10 mouse cellular contexts compared by ENCODE assay signal in genomic region chr2:31963491-31963890, GRCm38 (mm10). TPM values are rescaled to one million over a fixed set of nuclear protein-coding genes. Genes with fewer than 3 reads are reported as not detected.
DNase-seq lines count a peak whose midpoint lies in the region; ATAC-seq and TF ChIP-seq lines count a peak whose summit lies in the region.
"Had no signal": no experiment of that assay in that cellular context is flagged by ENCODE, and none has a peak within 500 bp of the region (broad histone marks: within the 10 kb centered on the region; RNA-seq: fewer than 3 reads in every experiment).

No protein-coding gene starts in this region.

- no peaks in the 10 kb centered on the region for H3K9me3 ChIP-seq in heart, embryonic 12.5 days (replicated peaks)
- H3K9me3 ChIP-seq in hindbrain, embryonic 14.5 days (ENCODE audit: control insufficient read depth, low read length) = no peaks in the 10 kb centered on the region

- H3K4me2 ChIP-seq in heart, embryonic 12.5 days = no peak overlapping the region
- no peak overlapping the region for H3K4me2 ChIP-seq in hindbrain, embryonic 14.5 days (replicated peaks)

- no peaks in the 10 kb centered on the region for H3K27me3 ChIP-seq in heart, embryonic 12.5 days (replicated peaks)
- H3K27me3 ChIP-seq in cerebellum, adult 2 months (ENCODE audit: control insufficient read depth, insufficient read depth, low read length) = no peaks in the 10 kb centered on the region
- H3K27me3 ChIP-seq in hindbrain, embryonic 14.5 days (ENCODE audit: control insufficient read depth, insufficient read depth, low read length) = no peaks in the 10 kb centered on the region

- no peak overlapping the region for H3K4me3 ChIP-seq in heart, embryonic 12.5 days
- H3K4me3 ChIP-seq in cerebellum, adult 2 months (replicated peaks; ENCODE audit: insufficient read depth, low read depth, low read length) = no peak overlapping the region
- H3K4me3 ChIP-seq in hindbrain, embryonic 14.5 days (replicated peaks; ENCODE audit: low read length) = no peak overlapping the region

- TF ChIP-seq POLR2A in cerebellum, adult 2 months (IDR thresholded peaks at IDR 0.05; ENCODE audit: borderline replicate concordance, insufficient read depth, low read length) = no peak

- no peak for TF ChIP-seq CTCF in cerebellum, adult 2 months (IDR thresholded peaks at IDR 0.05; ENCODE audit: borderline replicate concordance, insufficient read depth, low read depth, low read length)

- peak; percentile 47 to 48 for DNase-seq in heart, adult 18-20 months
- DNase-seq in cerebellum, adult 2 months = peak; percentile 61 to 68
- DNase-seq in hindbrain, embryonic 14.5 days (ENCODE audit: low spot score) = no peak
- peak; percentile 20 for DNase-seq in lung, postnatal 25 days (ENCODE audit: low spot score)
- DNase-seq in ovary, postnatal 10 days (ENCODE audit: low spot score) = no peak
- DNase-seq in thymus, postnatal 25 days = no peak
- DNase-seq in urinary bladder, postnatal 25 days (ENCODE audit: low spot score) = no peak
- DNase-seq: adrenal gland, adult 2 months; gastrocnemius, postnatal 10 days had no signal

- H3K4me1 ChIP-seq in heart, embryonic 12.5 days (replicated peaks) = peaks cover 17% of the 10 kb centered on the region; the same call in 1 of the 2 replicates
- peaks cover 16% of the 10 kb centered on the region for H3K4me1 ChIP-seq in cerebellum, adult 2 months (ENCODE audit: control insufficient read depth, insufficient read depth, low read length)
- H3K4me1 ChIP-seq in hindbrain, embryonic 14.5 days (replicated peaks; ENCODE audit: control insufficient read depth, insufficient read depth, low read length) = peaks cover 14% of the 10 kb centered on the region; the same call in 1 of the 2 replicates

- 79% methylated on average over 7 of the region's 7 CpGs for WGBS in heart, embryonic 12.5 days
- WGBS in cerebellum, adult 2 months = 24% methylated on average over 7 of the region's 7 CpGs
- 66% methylated on average over 7 of the region's 7 CpGs for WGBS in hindbrain, embryonic 14.5 days

- H3K27ac ChIP-seq in heart, embryonic 12.5 days (ENCODE audit: poor library complexity, severe bottlenecking) = no peak overlapping the region
- peak overlapping the region; percentile 27 for H3K27ac ChIP-seq in cerebellum, adult 2 months (ENCODE audit: insufficient read depth, low read length)
- H3K27ac ChIP-seq in hindbrain, embryonic 14.5 days = peak overlapping the region; percentile 79

- H3K9ac ChIP-seq in heart, embryonic 12.5 days = no peak overlapping the region
- no peak overlapping the region for H3K9ac ChIP-seq in hindbrain, embryonic 14.5 days

- no peak for ATAC-seq in heart, embryonic 12.5 days (ENCODE audit: insufficient number of reproducible peaks, low FRiP score)
- no peak for ATAC-seq in hindbrain, embryonic 14.5 days (ENCODE audit: low FRiP score)

- H3K36me3 ChIP-seq in heart, embryonic 12.5 days = peaks cover 33% of the 10 kb centered on the region; the same call in 1 of the 2 replicates
- H3K36me3 ChIP-seq in hindbrain, embryonic 14.5 days (replicated peaks; ENCODE audit: control insufficient read depth, insufficient read depth) = peaks cover 5% of the 10 kb centered on the region; the same call in 1 of the 2 replicates

RNA-seq across cellular contexts. Expression of gene Nup214, which starts 10.7 kb away (rescaled TPM):
- 10 to 100 TPM; 27.7 to 36.7 TPM for total RNA-seq in heart, adult 18-20 months (2021)
- 59.8 and 63.4 TPM in 2 replicates for polyA plus RNA-seq in heart, embryonic 12.5 days (2016; fragmentation: Nextera tagmentation; extraction: Ambion mirVana)
- polyA plus RNA-seq in cerebellum, adult 2 months (2012; rRNA removed) = 43.7 and 47.0 TPM in 2 replicates
- polyA plus RNA-seq in hindbrain, embryonic 14.5 days (2014; fragmentation: Nextera tagmentation; extraction: Ambion mirVana) = 46.7 and 53.5 TPM in 2 replicates

RNA-seq across cellular contexts. Expression of gene Aif1l, which starts 13.6 kb away (rescaled TPM):
- 1 to 10 TPM; 2.5 to 3.5 TPM for total RNA-seq in heart, adult 18-20 months (2021)
- 80.5 and 81.6 TPM in 2 replicates for polyA plus RNA-seq in heart, embryonic 12.5 days (2016; fragmentation: Nextera tagmentation; extraction: Ambion mirVana)
- polyA plus RNA-seq in cerebellum, adult 2 months (2012; rRNA removed) = 11.7 and 14.1 TPM in 2 replicates
- polyA plus RNA-seq in hindbrain, embryonic 14.5 days (2014; fragmentation: Nextera tagmentation; extraction: Ambion mirVana) = 22.8 and 28.4 TPM in 2 replicates

Comparison
In these comparisons a context has a peak if more than half of its experiments do, and no peak if none do; other contexts are left out.
1. DNase-seq: peak in heart, adult 18-20 months (2 of 2), cerebellum, adult 2 months (2 of 2) and lung, postnatal 25 days (single experiment); none in hindbrain, embryonic 14.5 days (single experiment), ovary, postnatal 10 days (single experiment), thymus, postnatal 25 days (single experiment) and urinary bladder, postnatal 25 days (single experiment).